Mouse (Mus musculus) embryonic fibroblast, embryonic 13.5 days (primary cell): ENCODE data around the gene Klre1.

Source experiments
- CTCF ChIP-seq: IDR thresholded peaks from 2 replicates; pipeline ENCODE4 v1.5.1; 2011; ENCODE audit warnings: mild to moderate bottlenecking, control low read depth, low read length, moderate library complexity, borderline replicate concordance; ENCODE audit not compliant: insufficient read depth
- POLR2A ChIP-seq: IDR thresholded peaks from 2 replicates; pipeline ENCODE4 v1.6.1; 2011; ENCODE audit warnings: low read depth, mild to moderate bottlenecking, control low read depth, low read length, moderate library complexity

DNA sequence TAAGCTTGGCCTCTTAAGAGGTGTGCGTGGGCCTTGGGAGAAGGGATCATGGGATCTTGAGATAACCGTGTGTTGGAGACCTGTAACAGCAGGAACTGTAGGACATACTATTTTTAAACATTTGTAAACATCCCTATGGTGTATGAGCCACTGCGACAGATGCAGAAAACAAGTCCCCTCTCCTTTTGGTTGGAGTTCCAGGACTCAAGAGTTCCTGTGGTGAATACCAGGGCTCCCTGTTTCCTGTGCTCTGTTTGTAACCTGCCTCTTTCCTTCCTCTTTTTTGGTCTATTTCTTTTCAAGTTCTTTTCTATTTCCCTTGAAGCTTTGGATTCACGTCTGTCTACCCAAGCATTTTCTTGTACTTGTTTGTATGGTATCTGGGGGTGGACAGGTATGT lies 42.0 kb upstream of the Klre1 start:
- TF ChIP-seq CTCF (no peak), POLR2A (no peak)
